Mouse (Mus musculus): ENCODE data around the gene Rhox10. TPM values are rescaled to one million over a fixed set of nuclear protein-coding genes. Genes with fewer than 3 reads are reported as not detected.
A peak's percentile ranks its signal among the peaks of the same experiment; 100 is the strongest.
"Not testable (repeated sequence)": the region's sequence is repeated elsewhere in the genome, so short reads cannot be mapped to it uniquely, and the experiment has no call there.

Gene Rhox10
- not detected for total RNA-seq (2021)
- long read RNA-seq, experiment 1, result 0 reads
- long read RNA-seq, experiment 2, result 0 reads

- DNase-seq, result no peak
- intact Hi-C loops (cut with DNase I; ENCODE audit: low total_unique reads), result no loop called here
These were observed at the start of gene Rhox10 for GRCm38 (mm10) chrX:38066175-38066574. Rhox10 (plus strand) TSS chrX:38066475.

- DNase-seq; intact Hi-C loops (cut with DNase I; ENCODE audit: low total_unique reads): not testable (repeated sequence)
These were observed 47.7 kb upstream of the Rhox10 start, which contains the start of gene Btg1-ps1 for GRCm38 (mm10) chrX:38018597-38018996. Btg1-ps1 (minus strand) TSS chrX:38018815.

GRCm38 (mm10) chrX:38033841-38034240 lies 32.4 kb upstream of the Rhox10 start:
- no peak for DNase-seq
- intact Hi-C loops (cut with DNase I; ENCODE audit: low total_unique reads), result no loop called here

GRCm38 (mm10) chrX:38039666-38040065 lies 26.6 kb upstream of the Rhox10 start:
- no peak for DNase-seq
- intact Hi-C loops (cut with DNase I; ENCODE audit: low total_unique reads), result no loop called here

GRCm38 (mm10) chrX:38043014-38043413 lies 23.3 kb upstream of the Rhox10 start, which contains the start of gene Btg1-ps2:
Btg1-ps2 (minus strand) TSS chrX:38043114.
- DNase-seq; intact Hi-C loops (cut with DNase I; ENCODE audit: low total_unique reads): not testable (repeated sequence)

- intact Hi-C loops (cut with DNase I; ENCODE audit: low total_unique reads), result no loop called here
- DNase-seq, result no peak
These were observed 4.7 kb upstream of the Rhox10 start for GRCm38 (mm10) chrX:38061544-38061943.

GRCm38 (mm10) chrX:38084226-38084625 lies 18.0 kb downstream of the Rhox10 start:
- intact Hi-C loops (cut with DNase I; ENCODE audit: low total_unique reads), result no loop called here
- peak; percentile 18 for DNase-seq

GRCm38 (mm10) chrX:38085041-38085440 lies 18.8 kb downstream of the Rhox10 start, which contains the start of gene Rhox11:
Rhox11 (minus strand) TSS chrX:38085141.
- intact Hi-C loops (cut with DNase I; ENCODE audit: low total_unique reads), result no loop called here
- DNase-seq, result no peak

GRCm38 (mm10) chrX:38110807-38111206 lies 44.5 kb downstream of the Rhox10 start, which contains the start of gene Rhox12:
Rhox12 (minus strand) TSS chrX:38110907.
- intact Hi-C loops (cut with DNase I; ENCODE audit: low total_unique reads), result no loop called here
- DNase-seq, result no peak

- intact Hi-C loops (cut with DNase I; ENCODE audit: low total_unique reads), result no loop called here
- DNase-seq, result no peak
These were observed 54.7 kb downstream of the Rhox10 start, which contains the start of gene Rhox13 for GRCm38 (mm10) chrX:38120982-38121381. Rhox13 (plus strand) TSS chrX:38121219.

Other genes starting within 250 kb of the Rhox10 start
- not detected for gene Rhox6, start 239.6 kb upstream of the Rhox10 start, total RNA-seq (2021)
- gene Rhox7a, start 234.8 kb upstream of the Rhox10 start, total RNA-seq (2021), result not detected
- gene Rhox8, start 187.5 kb upstream of the Rhox10 start, total RNA-seq (2021), result not detected
- gene Rhox7b, start 169.2 kb upstream of the Rhox10 start, total RNA-seq (2021), result not detected
- gene Rhox9, start 164.7 kb upstream of the Rhox10 start, total RNA-seq (2021), result not detected
- gene Btg1-ps1, start 47.7 kb upstream of the Rhox10 start, total RNA-seq (2021), result not detected
- not detected for gene Btg1-ps2, start 23.4 kb upstream of the Rhox10 start, total RNA-seq (2021)
- gene Rhox11, start 18.7 kb downstream of the Rhox10 start, total RNA-seq (2021), result not detected
- gene Rhox12, start 44.4 kb downstream of the Rhox10 start, total RNA-seq (2021), result not detected
- not detected for gene Rhox13, start 54.7 kb downstream of the Rhox10 start, total RNA-seq (2021)
- gene Zbtb33, start 123.3 kb downstream of the Rhox10 start, total RNA-seq (2021), result 1 to 10 TPM; 6.8 to 7.3 TPM
- gene Tmem255a, start 186.0 kb downstream of the Rhox10 start, total RNA-seq (2021), result 1 to 10 TPM; 2.8 to 4.4 TPM
- gene Atp1b4, start 249.7 kb downstream of the Rhox10 start, total RNA-seq (2021), result 10 to 100 TPM; 69.2 to 90.6 TPM

Measured in gastrocnemius, postnatal 14 days (tissue).